Mouse (Mus musculus) gonadal fat pad, adult 2 months (tissue): ENCODE data around the gene Zbtb20. TPM values are rescaled to one million over a fixed set of nuclear protein-coding genes. Genes with fewer than 3 reads are reported as not detected.

Experiments
- DNase-seq: peaks from one replicate; pipeline ENCODE4 v3.0.0-alpha.2; 2012; ENCODE audit warnings: low read depth
- polyA plus RNA-seq: library from polyadenylated mRNA; depleted of rRNA; stranded (reverse); fragments of >200 nt; gene quantifications from 2 replicates; pipeline ENCODE4 v1.2.3, GENCODE M21; 2012

The Zbtb20 gene
- polyA plus RNA-seq, 1 experiment = 40.3 TPM

DNA sequence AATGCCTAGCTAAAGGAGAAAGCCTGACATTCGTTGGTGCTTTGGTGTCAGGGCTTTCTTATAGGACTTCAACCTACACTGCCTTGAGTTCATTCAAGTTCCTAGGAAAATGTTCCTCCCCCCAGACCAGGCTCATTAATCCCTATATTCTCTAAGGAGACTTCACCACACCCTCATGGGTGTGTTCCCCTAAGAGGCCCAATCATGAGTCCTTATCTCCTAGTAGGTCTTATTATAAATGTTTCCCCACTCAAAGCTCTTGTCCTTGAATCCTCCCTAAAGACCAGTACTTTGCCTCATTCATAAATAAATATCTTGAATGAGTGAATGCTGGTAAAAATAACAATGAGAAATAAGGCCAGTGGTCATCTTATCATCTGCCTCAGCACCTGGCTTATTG is 772.0 kb downstream of the Zbtb20 start:
- DNase-seq = no peak

DNA sequence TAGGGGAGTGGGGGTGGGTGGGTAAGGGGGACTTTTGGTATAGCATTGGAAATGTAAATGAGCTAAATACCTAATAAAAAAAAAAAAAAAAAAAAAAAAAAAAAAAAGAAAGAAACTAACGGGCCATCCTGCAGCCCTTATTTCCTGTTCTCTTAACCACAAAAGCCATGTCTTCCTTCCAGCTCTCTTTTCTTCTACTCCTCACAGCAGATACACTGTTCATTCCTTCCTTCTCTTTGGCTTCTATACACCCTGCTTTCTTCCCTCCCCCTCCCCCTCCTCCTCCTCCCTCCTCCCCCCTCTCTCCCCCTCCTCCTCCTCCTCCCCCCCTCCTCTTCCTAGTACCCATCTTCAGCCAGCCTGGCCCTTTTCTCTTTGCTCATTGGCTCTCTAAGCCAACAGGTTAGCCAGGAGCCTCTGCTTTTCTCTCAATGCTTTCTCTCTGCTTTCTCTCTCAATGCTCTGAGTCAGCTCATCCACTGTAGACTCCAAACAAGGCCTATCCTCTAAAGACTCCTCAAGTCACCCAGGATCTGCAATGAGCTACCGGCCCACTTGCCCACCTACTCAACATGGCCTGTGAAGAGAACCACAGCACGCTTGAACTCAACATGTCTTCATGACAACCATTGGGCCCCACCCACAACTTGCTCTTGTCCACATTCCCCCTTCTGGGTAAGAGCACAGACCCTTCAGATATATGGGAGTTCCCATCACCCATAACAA is 774.8 kb downstream of the Zbtb20 start:
- DNase-seq = no peak

DNA sequence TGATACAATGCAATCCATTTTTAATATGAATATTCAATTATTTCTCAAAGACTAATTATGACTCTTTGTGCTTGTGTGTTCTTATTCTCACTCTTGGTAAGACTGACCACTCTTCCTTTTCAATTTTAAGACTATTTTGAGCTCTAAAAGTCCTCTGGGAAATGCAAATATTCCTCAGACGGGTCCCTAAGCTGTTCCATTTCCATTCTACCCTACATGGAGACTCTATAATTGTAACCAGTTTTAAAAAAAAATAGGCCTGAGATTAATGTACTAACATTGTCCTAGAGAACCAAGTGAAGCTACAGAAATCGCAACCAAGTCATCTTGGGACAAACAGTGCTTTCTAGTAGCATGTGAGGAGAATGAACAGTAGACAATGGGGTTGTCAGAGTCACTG is 777.6 kb downstream of the Zbtb20 start:
- no peak for DNase-seq

DNA sequence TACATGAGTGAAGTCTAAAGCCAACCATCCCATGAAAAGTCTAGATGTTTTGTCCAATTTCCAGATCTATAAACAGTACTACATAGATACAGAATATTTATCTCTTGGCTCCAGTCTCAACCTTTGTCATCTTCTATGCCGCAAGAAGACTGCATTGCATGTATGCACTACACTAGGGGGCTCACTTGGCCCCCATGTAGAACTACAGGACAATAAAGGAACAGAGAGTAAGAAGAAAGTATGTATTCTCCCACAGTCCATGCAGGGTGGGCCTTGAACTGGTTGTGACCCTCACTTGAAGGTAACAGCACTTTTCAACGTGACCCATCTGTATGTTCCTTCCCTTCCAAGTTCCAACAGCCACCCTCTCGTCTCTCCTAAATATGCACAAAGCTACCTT is 778.6 kb downstream of the Zbtb20 start:
- no peak for DNase-seq

DNA sequence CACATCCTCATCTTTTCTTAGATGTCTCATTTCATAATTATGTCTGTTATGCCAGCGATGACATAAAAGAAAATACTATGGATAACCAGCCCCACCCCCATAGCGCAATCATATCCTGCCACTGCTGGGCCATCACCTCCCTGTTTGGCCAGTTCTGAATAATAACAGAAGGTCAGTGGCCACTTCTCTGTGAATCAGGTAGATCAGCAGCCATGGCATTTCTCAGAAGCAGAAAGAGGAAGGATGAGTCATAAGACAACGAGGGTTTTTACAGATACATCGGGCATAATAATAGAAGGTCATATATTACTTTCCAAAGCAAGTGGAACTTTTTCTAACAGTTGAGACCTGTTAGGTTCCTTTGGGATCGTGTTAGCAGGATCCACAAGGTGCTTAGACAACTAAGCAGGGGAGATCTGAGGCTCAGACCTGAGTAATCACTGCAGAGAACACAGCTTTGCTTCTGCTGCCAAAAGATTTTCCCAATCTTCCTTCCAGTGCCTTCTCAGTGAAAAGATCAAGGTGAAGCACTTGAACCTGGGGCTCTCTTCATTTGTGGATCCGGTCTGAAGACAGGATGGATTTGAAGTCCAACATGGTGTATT is 779.6 kb downstream of the Zbtb20 start:
- no peak for DNase-seq

DNA sequence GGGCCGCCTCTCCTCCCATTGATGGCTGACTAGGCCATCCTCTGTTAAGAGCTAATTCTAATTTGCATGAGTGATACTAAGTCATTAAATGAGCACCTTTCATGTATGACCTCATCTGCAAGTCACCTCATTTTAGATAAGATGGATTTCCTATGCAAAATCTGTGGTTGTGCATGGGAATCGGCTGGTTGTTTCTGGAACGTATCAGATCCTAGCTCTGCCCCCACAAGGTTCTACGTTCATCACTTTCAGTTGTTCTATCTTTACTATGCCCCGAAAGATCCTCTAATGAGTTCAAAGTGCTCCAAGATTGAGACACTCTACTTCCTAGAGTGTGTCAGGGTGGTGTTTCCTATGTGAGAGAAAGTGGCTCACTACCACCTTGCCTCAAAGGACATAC is 785.9 kb downstream of the Zbtb20 start:
- DNase-seq = no peak

DNA sequence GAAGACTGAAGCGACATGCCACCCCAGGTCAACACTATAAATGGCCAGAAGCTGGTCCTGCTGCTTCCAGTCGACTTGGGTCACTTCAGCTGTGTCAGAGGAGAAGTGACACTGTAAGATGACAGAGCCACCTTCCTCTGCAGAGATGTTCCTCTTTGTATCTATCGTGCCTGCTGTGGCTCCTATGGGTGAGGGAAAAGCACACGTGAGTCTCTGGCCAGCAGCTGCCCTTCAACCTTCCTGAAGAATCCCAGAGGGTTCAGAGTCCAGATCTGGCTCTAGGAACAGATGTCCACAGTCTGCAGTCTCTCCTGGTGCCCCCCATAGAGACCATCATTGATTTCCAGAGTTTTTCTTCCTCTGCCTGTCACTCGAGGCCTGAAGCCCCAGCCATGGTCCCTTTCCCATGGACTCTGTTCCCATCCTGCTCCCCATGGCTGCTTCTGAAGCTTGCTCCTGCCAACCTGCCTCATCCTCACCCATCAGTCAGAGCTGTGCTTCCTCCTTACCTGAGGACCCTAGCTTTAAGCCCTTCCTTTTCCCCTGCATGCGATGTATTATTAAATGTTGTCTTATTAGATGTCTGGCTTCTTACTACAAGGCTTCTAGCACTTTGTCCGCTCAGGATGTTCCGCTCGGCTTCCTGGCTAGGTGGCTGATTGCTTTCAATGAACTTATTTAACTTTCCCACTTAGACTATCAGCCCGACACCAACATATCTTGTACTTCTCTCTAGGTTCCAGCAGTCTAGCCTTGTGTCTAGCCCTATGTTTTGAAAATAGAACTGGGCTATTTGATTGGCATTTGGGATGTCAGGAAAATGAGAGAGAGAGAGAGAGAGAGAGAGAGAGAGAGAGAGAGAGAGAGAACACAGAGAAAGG is 786.7 kb downstream of the Zbtb20 start:
- no peak for DNase-seq

DNA sequence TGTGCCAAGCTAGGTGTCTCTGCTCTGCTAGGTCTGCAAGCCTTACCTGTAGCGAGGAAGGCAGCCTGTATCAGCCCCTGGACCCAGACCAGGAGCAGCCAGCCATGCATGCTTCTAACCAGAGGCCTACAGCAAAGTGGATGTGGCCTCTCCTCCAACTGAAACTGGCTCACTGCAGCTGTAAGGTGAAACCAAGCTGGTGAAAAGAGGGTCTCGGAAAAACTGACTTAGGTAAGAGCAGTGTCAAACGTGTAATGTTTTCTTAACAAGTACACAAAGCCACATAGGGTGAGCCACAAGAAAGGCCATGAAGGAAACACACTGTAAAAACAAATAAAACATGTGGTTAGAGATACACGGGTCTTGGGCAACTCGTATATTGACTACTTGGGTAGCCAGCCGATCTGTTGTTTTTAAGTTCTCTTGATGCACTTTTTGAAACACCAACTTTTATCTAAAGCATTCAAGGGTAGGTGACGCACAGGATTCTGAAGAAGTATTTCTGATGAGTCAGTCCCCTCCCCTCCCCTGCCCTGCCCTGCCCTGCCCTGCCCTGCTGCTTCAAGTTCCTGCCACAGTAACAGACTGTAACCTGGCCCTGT is 788.4 kb downstream of the Zbtb20 start, which contains the start of gene Tigit:
Gene Tigit, minus strand, starts transcription at position 169 of the 602 bp plus-strand sequence.
- no peak for DNase-seq

DNA sequence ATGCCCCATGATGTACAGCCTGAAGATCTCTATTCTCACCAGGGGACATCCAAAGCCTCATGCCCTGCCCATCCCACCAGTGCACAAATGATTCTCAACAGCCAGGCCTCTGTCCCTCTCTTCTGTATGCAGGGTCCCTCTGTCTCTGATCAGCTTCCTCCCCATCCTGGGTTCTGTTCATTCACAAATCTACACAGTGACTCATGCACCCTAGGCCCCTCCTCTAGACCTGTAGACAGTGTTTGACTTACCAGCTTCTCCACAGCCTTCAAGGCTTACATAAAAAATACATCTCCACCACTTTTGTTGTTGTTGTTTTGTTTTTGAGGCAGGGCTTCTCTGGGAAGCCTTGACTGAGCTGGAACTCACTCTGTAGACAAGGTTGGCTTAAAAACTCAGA is 789.2 kb downstream of the Zbtb20 start:
- no peak for DNase-seq

DNA sequence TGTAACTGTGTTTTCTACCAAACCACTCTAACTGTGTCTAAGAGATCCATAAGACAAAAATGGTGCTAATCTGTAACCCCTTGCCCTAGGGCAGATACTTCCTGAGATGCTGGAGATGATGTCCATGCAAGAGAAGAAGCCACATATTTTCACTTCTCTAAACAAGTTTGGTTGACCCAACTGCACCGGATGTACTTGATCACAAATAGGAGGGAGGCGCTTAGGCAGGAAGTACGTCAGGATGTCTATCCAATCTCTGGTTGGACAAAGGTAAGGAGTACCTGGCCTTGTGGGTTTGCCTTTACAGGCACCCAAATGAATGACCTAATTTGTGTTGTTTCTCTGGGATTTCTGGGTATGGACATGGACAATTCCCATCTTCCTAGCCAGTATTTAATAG is 792.6 kb downstream of the Zbtb20 start:
- no peak for DNase-seq

DNA sequence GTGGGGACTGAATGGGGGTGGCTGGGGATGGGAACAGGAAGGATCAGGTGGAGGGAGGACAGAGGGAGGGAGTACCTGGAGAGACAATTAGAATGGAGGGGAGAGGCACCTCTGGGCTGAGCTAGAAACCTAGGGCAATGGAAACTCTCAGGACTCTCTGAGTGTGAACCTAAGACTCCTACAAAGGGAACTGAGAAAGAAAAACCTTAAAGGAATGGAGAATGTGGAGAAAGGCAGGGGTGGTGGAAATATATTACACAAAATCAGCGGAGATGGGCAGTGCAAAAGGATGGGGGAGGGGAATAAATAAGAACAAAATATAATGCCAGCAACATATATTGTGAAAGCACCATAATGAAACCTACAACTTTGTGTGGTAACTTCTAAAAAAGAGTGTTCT is 796.3 kb downstream of the Zbtb20 start:
- DNase-seq = no peak

DNA sequence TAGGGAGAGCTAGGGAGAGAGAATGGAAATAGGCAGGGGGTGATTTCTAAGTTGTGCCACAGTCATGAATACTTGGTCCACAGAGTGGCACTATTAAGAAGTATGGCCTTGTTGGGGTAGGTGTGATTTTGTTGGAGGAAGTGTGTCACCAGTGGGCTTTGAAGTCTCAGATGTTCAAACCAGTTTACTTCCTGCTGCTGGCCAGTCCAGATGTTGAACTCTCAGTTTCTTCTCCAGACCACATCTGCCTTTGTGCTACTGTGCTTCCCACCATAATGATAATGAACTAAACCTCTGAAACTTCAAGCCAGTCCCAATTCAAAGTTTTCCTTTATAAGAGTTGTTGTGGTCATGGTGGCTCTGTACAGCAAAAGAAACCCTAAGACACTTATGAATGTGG is 797.0 kb downstream of the Zbtb20 start:
- DNase-seq = no peak

DNA sequence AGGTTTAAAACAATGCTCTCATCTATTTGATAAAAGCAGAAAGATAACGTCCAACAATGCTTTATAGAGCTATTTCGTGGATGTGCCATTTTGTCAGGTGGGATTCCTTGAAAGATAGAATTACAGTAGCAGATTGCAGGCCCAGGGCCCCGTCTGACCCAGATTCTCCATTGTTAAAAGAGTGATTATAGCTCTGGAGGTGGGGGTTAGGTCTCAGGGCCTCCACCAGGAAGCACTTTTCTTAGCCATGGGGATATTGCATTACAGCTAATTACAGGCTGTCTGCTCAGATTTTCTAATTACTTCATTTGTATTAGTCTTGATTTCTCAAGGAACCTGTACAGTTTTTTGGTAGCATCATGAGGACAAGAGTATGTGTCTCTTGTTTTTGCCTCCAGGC is 798.7 kb downstream of the Zbtb20 start:
- no peak for DNase-seq

DNA sequence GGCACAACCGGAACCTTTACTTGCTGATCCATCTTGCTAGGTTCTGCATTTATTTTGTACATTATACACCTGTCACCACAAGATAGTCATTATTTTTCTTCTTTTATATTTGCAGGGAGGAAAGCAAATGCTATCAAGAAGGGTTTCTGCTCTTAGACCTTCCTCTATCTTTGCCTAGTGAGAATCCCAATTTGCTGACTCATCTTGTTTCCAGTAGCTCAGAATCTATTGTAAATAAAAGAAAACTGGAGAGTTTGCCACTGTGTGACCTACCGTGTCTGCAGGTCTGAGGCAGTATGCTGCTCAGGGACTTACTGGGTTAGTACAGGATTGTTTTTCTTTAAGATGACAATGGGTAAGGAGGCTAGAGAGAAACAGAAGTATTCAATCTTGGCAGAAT is 812.3 kb downstream of the Zbtb20 start:
- no peak for DNase-seq

DNA sequence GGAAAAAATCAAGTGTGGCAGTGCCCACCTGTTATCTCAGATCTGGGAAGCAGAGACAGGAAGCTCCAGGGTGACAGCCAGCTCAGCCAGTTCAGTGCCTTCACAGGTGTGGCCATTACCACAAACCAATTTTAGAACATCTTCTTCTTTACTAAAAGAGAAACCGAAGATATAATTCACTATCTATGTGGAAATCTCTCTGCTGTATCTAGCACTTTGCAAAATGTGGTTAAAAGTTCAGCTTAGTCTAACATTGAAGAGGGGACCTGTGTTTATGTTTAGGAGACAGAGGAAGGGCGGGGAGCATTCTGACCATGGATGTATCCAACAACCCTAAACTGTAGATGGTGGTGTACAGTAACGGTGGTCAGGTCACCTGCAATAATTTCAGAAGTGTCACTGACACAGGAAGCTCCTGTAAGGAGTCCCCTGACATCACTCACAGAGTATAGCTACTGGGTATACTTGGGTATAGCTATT is 814.6 kb downstream of the Zbtb20 start:
- no peak for DNase-seq

DNA sequence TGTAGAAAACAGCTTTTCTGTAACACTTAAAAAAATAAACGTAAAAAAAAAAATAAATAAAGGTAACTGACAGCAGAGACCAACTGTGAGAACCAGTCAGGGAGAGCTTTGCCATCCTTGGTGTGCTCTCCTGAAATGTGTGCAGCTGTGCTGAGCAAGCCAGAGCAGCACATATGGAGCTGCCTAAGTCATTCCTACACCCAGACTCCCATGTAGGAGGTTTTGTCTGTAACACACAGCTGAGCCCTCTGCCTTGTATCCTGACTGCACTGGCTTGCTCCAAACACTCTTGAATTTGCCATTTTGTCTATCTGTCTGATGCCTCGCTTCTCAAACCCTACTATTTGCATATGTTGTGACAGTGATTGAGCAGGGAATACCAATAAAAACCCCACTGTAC is 815.2 kb downstream of the Zbtb20 start:
- no peak for DNase-seq

DNA sequence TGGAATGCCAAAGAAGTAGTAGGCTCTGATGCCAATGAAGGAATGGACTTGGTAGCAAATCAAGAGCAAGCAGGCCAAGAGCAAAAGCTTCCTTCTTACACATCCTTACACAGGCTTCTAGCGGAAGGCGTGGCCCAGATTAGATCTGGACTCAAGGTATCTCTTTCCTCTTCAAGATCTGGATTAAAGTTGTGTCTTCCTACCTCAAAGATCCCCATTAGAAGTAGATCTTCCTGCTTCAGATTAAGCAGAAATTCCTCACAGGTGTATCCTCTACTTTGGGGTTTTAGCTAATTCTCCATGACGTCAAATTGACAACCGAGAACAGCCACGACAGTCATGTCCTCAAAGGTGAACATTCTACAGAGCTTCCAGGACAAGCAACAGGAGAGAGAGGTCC is 816.1 kb downstream of the Zbtb20 start:
- no peak for DNase-seq
